Mouse (Mus musculus) ES-Bruce4 (cell line): Measurements from ENCODE around the gene Prdm16.

Experiments
- CTCF ChIP-seq: IDR thresholded peaks from one replicate; pipeline ENCODE4 v1.8.1; 2011; ENCODE audit warnings: low read depth, low read length
- EP300 ChIP-seq: IDR thresholded peaks from 2 replicates; pipeline ENCODE4 v1.6.1; 2011; ENCODE audit warnings: low read depth, low read length; ENCODE audit not compliant: insufficient read depth
- POLR2A ChIP-seq: IDR thresholded peaks from one replicate; pipeline ENCODE4 v1.8.1; 2011; ENCODE audit warnings: low read length; ENCODE audit not compliant: insufficient read depth

GRCm38 (mm10) chr4:154457756-154458155, 178.9 kb downstream of the Prdm16 start:
- no peak for TF ChIP-seq POLR2A
- TF ChIP-seq EP300: no peak
- no peak for TF ChIP-seq CTCF
